Mouse (Mus musculus) ES-E14 (cell line): ENCODE measurements around the gene Eif4g3. TPM values are rescaled to one million over a fixed set of nuclear protein-coding genes. Genes with fewer than 3 reads are reported as not detected.
"Not testable (repeated sequence)": the region's sequence is repeated elsewhere in the genome, so short reads cannot be mapped to it uniquely, and the experiment has no call there.

Source experiments
- DNase-seq: peaks from one replicate; pipeline ENCODE4 v3.0.0-alpha.2; 2013; ENCODE audit warnings: low read depth, low spot score
- H3K27ac ChIP-seq: 2 replicates; pipeline ENCODE4 v1.5.1; 2012; ENCODE audit warnings: low read depth, mild to moderate bottlenecking, low read length, moderate library complexity, mixed read lengths; ENCODE audit not compliant: poor library complexity, insufficient read depth, severe bottlenecking
- H3K36me3 ChIP-seq: 2 replicates; pipeline ENCODE4 v1.6.1; 2012; ENCODE audit warnings: mild to moderate bottlenecking, low read length, moderate library complexity, mixed read lengths; ENCODE audit not compliant: control insufficient read depth, poor library complexity, insufficient read depth, severe bottlenecking
- H3K4me1 ChIP-seq, 2 experiments: fragments of 150-350 bp in 1 of 2; sonication (generic) in 1 of 2; 2 replicates each; pipeline ENCODE4 v1.6.1; 2012; ENCODE audit warnings: low read length in 2 of 2, mild to moderate bottlenecking in 1 of 2, mixed read lengths in 1 of 2; ENCODE audit not compliant: control insufficient read depth in 2 of 2, insufficient read depth in 2 of 2, poor library complexity in 1 of 2
- H3K4me3 ChIP-seq, 2 experiments: fragments of 150-350 bp in 1 of 2; sonication (generic) in 1 of 2; 2 replicates each; pipeline ENCODE4 v1.5.1; 2012; ENCODE audit warnings: low read length in 2 of 2, low read depth in 1 of 2, mild to moderate bottlenecking in 1 of 2, mixed read lengths in 1 of 2; ENCODE audit not compliant: insufficient read depth in 1 of 2, poor library complexity in 1 of 2, severe bottlenecking in 1 of 2
- H3K9ac ChIP-seq: 2 replicates; pipeline ENCODE4 v1.6.1; 2012; ENCODE audit warnings: low read depth, mild to moderate bottlenecking, low read length, mixed read lengths; ENCODE audit not compliant: poor library complexity, insufficient read depth, severe bottlenecking
- H3K9me3 ChIP-seq: fragments of 150-350 bp; sonication (generic); 2 replicates; pipeline ENCODE4 v1.6.1; 2012; ENCODE audit warnings: low read depth, mild to moderate bottlenecking, low read length; ENCODE audit not compliant: control insufficient read depth, insufficient read depth
- CHD2 ChIP-seq: IDR thresholded peaks from 2 replicates; pipeline ENCODE4 v1.6.1; 2014; ENCODE audit warnings: mild to moderate bottlenecking, low read depth, low read length, inconsistent platforms
- HCFC1 ChIP-seq: IDR thresholded peaks from 2 replicates; pipeline ENCODE4 v1.6.1; 2012; ENCODE audit warnings: low read length, inconsistent platforms, borderline replicate concordance; ENCODE audit not compliant: insufficient read depth
- MAFK ChIP-seq: IDR thresholded peaks from 2 replicates; pipeline ENCODE4 v1.6.1; 2014; ENCODE audit warnings: mild to moderate bottlenecking, low read depth, low read length, inconsistent platforms; ENCODE audit not compliant: insufficient read depth
- ZC3H11A ChIP-seq: IDR thresholded peaks from 2 replicates; pipeline ENCODE4 v1.6.1; 2012; ENCODE audit warnings: low read depth, mild to moderate bottlenecking, inconsistent platforms, low read length, borderline replicate concordance
- ZNF384 ChIP-seq: IDR thresholded peaks from 2 replicates; pipeline ENCODE4 v1.6.1; 2012; ENCODE audit warnings: low read depth, low read length, inconsistent platforms
- in situ Hi-C, 2 experiments: fragments of 600-800 bp; cut with MboI; formaldehyde crosslinking; loops; one replicate each; pipeline ENCODE4 v1.15.1; 2025; ENCODE audit warnings: low sequenced_read_pairs in 2 of 2, inconsistent platforms in 1 of 2; ENCODE audit not compliant: unreplicated experiment in 2 of 2
- total RNA-seq: library from RNA; depleted of rRNA; stranded (reverse); fragments of 300-350 nt; gene quantifications from 2 replicates; pipeline ENCODE4 v1.2.3, GENCODE M21; 2012

Gene Eif4g3
- total RNA-seq, 1 experiment: 18.7 TPM

GRCm38 (mm10) chr4:137964585-137964930, 28.3 kb upstream of the Eif4g3 start:
- H3K36me3 ChIP-seq: peaks cover 18% of the 10 kb centered on the region
- H3K4me3 ChIP-seq: no peak overlapping the region
- H3K27ac ChIP-seq: no peak overlapping the region
- H3K9ac ChIP-seq: no peak overlapping the region
- H3K9me3 ChIP-seq: no peaks in the 10 kb centered on the region
- TF ChIP-seq ZNF384 (no peak), CHD2 (no peak), MAFK (no peak), ZC3H11A (no peak), HCFC1 (no peak)
- in situ Hi-C loops: loop anchor here in 1 of 2 experiments (10.0 kb wide), 2 partner anchors 150 to 350 kb away; no protein-coding TSS in a partner anchor
- no peak for DNase-seq
- H3K4me1 ChIP-seq: no peaks in the 10 kb centered on the region

- Histone ChIP-seq H3K9me3 (no peaks in the 10 kb centered on the region), H3K4me3 (no peak overlapping the region), H3K4me1 (no peaks in the 10 kb centered on the region), H3K36me3 (peaks cover 3% of the 10 kb centered on the region; the same call in 1 of the 2 replicates), H3K9ac (no peak overlapping the region), H3K27ac (no peak overlapping the region)
- in situ Hi-C loops: loop anchor here in 1 of 2 experiments (10.0 kb wide), 2 partner anchors 147 to 347 kb away; no protein-coding TSS in a partner anchor
- DNase-seq: peak; percentile 85
- TF ChIP-seq ZC3H11A (peak; percentile 90; the same call in 1 of the 2 replicates), ZNF384 (no peak)
Observed at GRCm38 (mm10) chr4:137968203-137968602, 24.6 kb upstream of the Eif4g3 start.

GRCm38 (mm10) chr4:137970623-137971199, 22.1 kb upstream of the Eif4g3 start:
- H3K9ac ChIP-seq, H3K27ac ChIP-seq, in situ Hi-C loops, H3K4me1 ChIP-seq, H3K9me3 ChIP-seq, DNase-seq, H3K36me3 ChIP-seq, H3K4me3 ChIP-seq: not testable (repeated sequence)

- H3K9me3 ChIP-seq, DNase-seq, H3K9ac ChIP-seq, H3K4me3 ChIP-seq, H3K27ac ChIP-seq, H3K36me3 ChIP-seq, H3K4me1 ChIP-seq, in situ Hi-C loops: not testable (repeated sequence)
Observed at GRCm38 (mm10) chr4:137974856-137975432, 17.9 kb upstream of the Eif4g3 start.

GRCm38 (mm10) chr4:137979066-137979644, 13.7 kb upstream of the Eif4g3 start:
- H3K27ac ChIP-seq, H3K4me3 ChIP-seq, H3K36me3 ChIP-seq, H3K4me1 ChIP-seq, H3K9ac ChIP-seq, H3K9me3 ChIP-seq, DNase-seq, in situ Hi-C loops: not testable (repeated sequence)
